Mouse (Mus musculus) gastrocnemius, postnatal 4 days (tissue): ENCODE data around the gene Rabepk. TPM values are rescaled to one million over a fixed set of nuclear protein-coding genes. Genes with fewer than 3 reads are reported as not detected.

Experiments used
- total RNA-seq, 2 experiments: library from RNA; stranded (reverse); gene quantifications; 2 replicates each; pipeline ENCODE4 v1.2.3; 2021

Gene Rabepk
- total RNA-seq, 2 experiments from 2014 or later = 10.3 to 10.4 TPM

Other genes starting within 250 kb of the Rabepk start
- 10 to 100 TPM; 51.0 to 54.4 TPM for gene Gapvd1, start 44.7 kb downstream of the Rabepk start, total RNA-seq
- gene Hspa5, start 27.9 kb downstream of the Rabepk start, total RNA-seq = 100 to 1,000 TPM; 303 to 318 TPM
- 10 to 100 TPM; 59.6 to 60.1 TPM for gene Fbxw2, start 26.4 kb upstream of the Rabepk start, total RNA-seq
- under 1 TPM in 1 of 2 experiments, not detected in 1; 0.17 TPM for gene Gm34653, start 33.1 kb upstream of the Rabepk start, total RNA-seq
- gene Cutal, start 74.5 kb upstream of the Rabepk start, total RNA-seq = under 1 TPM; 0.18 to 0.34 TPM
- 10 to 100 TPM; 25.4 to 25.7 TPM for gene Psmd5, start 75.1 kb upstream of the Rabepk start, total RNA-seq
- 10 to 100 TPM in 1 of 2 experiments, 1 to 10 TPM in 1; 9.3 to 11.6 TPM for gene Phf19, start 114.1 kb upstream of the Rabepk start, total RNA-seq
- 1 to 10 TPM; 1.7 to 3.5 TPM for gene Traf1, start 161.9 kb upstream of the Rabepk start, total RNA-seq